Mouse (Mus musculus): ENCODE data around the gene Fuca1. TPM values are rescaled to one million over a fixed set of nuclear protein-coding genes. Genes with fewer than 3 reads are reported as not detected.
A peak's percentile ranks its signal among the peaks of the same experiment; 100 is the strongest.

Fuca1 gene
- polyA plus RNA-seq, 1 experiment: 29.8 TPM

- no peak overlapping the region for H3ac ChIP-seq (ENCODE audit: control insufficient read depth, insufficient read length)
- H3K4me3 ChIP-seq: peak overlapping the region; percentile 97
- H3K4me2 ChIP-seq (ENCODE audit: low read depth): peak overlapping the region; percentile 99
- H3K36me3 ChIP-seq (ENCODE audit: control insufficient read depth, insufficient read depth): peaks cover 5% of the 10 kb centered on the region
- no peaks in the 10 kb centered on the region for H3K79me2 ChIP-seq (ENCODE audit: control insufficient read depth, insufficient read depth)
- TF ChIP-seq MAX (IDR thresholded peaks at IDR 0.05; ENCODE audit: low read depth) (no peak), POLR2AphosphoS2 (IDR thresholded peaks at IDR 0.05; ENCODE audit: insufficient read length, low read depth) (peak; percentile 30)
- H3K27me3 ChIP-seq (ENCODE audit: control insufficient read depth, insufficient read depth, insufficient read length): no peaks in the 10 kb centered on the region
Observed at GRCm38 (mm10) chr4:135962198-135962597, 41.7 kb downstream of the Fuca1 start.

DNA sequence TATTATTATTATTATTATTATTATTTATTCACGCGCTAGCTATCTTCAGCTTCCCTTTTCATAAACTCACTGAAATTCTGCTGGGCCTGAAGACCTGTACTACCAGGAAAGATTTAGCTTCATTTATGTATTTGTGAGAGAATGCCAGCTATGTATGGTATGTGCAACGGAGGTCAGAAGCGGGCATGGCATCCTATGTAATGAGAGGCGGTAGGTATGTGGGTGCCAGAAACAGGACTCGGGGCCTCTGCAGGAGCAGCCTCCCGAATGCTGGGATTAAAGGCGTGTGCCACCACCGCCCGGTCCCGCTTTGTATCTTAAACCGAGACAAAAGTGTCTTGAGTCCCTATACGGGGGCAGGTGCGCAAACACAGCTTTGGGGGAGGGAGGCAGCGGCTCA, 42.4 kb downstream of the Fuca1 start:
- Histone ChIP-seq H3K4me3 (peak overlapping the region; percentile 97), H3K36me3 (ENCODE audit: control insufficient read depth, insufficient read depth) (peaks cover 5% of the 10 kb centered on the region), H3K27me3 (ENCODE audit: control insufficient read depth, insufficient read depth, insufficient read length) (no peaks in the 10 kb centered on the region), H3K79me2 (ENCODE audit: control insufficient read depth, insufficient read depth) (no peaks in the 10 kb centered on the region), H3ac (ENCODE audit: control insufficient read depth, insufficient read length) (peak overlapping the region; percentile 68), H3K4me2 (ENCODE audit: low read depth) (peak overlapping the region; percentile 99)
- TF ChIP-seq POLR2AphosphoS2 (IDR thresholded peaks at IDR 0.05; ENCODE audit: insufficient read length, low read depth): no peak
- TF ChIP-seq CEBPB (IDR thresholded peaks at IDR 0.05; ENCODE audit: insufficient read depth, poor library complexity, severe bottlenecking): no peak
- no peak for TF ChIP-seq TCF12 (IDR thresholded peaks at IDR 0.05; ENCODE audit: insufficient read depth, poor library complexity, severe bottlenecking)
- TF ChIP-seq SRF (IDR thresholded peaks at IDR 0.05; ENCODE audit: control insufficient read depth, insufficient read length, low read depth): no peak
- no peak for TF ChIP-seq MYOD1 (IDR thresholded peaks at IDR 0.05; ENCODE audit: control insufficient read depth in 1 of 3, insufficient read length in 2 of 3, low read depth in 2 of 3)
- TF ChIP-seq POLR2A (IDR thresholded peaks at IDR 0.05; ENCODE audit: insufficient read length, low read depth): no peak
- TF ChIP-seq USF1 (IDR thresholded peaks at IDR 0.05; ENCODE audit: low read depth): no peak
- no peak for TF ChIP-seq TCF3 (IDR thresholded peaks at IDR 0.05; ENCODE audit: insufficient read length, low read depth)
- TF ChIP-seq MAX (IDR thresholded peaks at IDR 0.05; ENCODE audit: low read depth): no peak
- TF ChIP-seq E2F4 (IDR thresholded peaks at IDR 0.05; ENCODE audit: insufficient read depth): no peak
- TF ChIP-seq REST (IDR thresholded peaks at IDR 0.05; ENCODE audit: insufficient read depth, insufficient read length): no peak
- TF ChIP-seq MYOG (IDR thresholded peaks at IDR 0.05; ENCODE audit: control insufficient read depth in 1 of 3, insufficient read depth in 1 of 3, insufficient read length in 2 of 3, low read depth in 2 of 3): no peak

DNA sequence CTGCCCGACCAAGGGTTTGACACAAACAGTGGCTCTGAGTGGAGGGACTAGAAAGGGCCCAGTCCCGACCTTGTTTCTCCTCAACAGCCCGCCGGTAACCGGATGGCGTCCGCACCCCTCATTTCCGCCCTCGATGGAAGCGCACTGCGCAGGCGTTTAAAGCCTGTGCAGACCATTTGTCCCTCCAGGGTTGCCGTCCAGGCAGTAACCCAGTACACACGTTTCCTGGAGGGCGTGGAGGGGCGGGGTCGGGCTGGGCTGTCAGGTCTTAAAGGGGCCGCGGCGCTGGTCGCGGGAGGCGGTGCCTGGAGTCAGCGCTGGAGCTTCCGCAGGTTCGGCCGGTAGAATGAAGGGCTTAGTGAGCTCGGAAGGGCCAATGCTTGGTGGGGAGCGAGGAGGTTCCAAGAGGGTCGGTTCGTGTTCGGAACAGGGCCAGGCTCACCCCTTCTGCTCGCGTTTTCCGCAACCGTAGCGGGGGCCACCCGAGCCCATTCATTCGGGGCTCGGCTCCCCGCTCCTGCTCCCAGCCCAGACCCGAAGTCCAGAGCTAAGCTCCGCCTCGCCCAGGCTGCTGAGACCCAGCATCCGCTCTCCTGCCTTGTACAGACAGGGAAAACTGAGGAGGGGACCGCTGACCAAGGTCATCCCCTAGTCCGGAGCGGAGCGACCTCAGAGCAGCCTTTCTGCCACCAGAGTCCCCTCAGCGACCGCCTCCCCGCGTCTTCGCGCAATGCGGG, 43.1 kb downstream of the Fuca1 start, which contains the start of gene Gale:
Gale (plus strand) TSS at position 271 of the 737 bp plus-strand sequence.
- no peak for TF ChIP-seq CEBPB (IDR thresholded peaks at IDR 0.05; ENCODE audit: insufficient read depth, poor library complexity, severe bottlenecking)
- TF ChIP-seq POLR2A (IDR thresholded peaks at IDR 0.05; ENCODE audit: insufficient read length, low read depth): peak; percentile 90
- TF ChIP-seq MYOG (IDR thresholded peaks at IDR 0.05; ENCODE audit: control insufficient read depth in 1 of 3, insufficient read depth in 1 of 3, insufficient read length in 2 of 3, low read depth in 2 of 3): no peak
- no peak for TF ChIP-seq E2F4 (IDR thresholded peaks at IDR 0.05; ENCODE audit: insufficient read depth)
- peak; percentile 77 for TF ChIP-seq POLR2AphosphoS2 (IDR thresholded peaks at IDR 0.05; ENCODE audit: insufficient read length, low read depth)
- TF ChIP-seq USF1 (IDR thresholded peaks at IDR 0.05; ENCODE audit: low read depth): no peak
- no peak for TF ChIP-seq MYOD1 (IDR thresholded peaks at IDR 0.05; ENCODE audit: control insufficient read depth in 1 of 3, insufficient read length in 2 of 3, low read depth in 2 of 3)
- peaks cover 5% of the 10 kb centered on the region for H3K36me3 ChIP-seq (ENCODE audit: control insufficient read depth, insufficient read depth)
- H3K4me3 ChIP-seq: peak within 1 kb of the TSS; percentile 97

DNA sequence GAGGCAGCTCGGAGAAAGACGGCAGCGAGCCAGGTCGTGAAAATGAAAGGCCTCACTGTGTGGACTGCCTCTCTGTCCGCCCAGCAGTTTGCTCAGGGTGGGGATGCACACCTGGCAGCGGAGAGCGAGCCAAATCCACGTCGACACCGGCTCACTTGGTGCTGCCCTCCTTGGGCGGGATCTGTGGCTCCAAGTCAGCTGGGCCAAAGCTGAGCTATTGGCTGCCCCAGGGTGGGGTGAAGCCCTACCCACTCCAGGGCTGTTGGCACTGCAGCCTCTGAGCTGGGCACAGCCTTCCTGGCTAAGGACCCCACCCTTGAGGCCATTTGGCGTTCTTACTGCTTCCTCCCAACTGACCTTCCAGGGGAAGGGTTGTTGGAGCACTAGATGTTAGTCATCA, 43.9 kb downstream of the Fuca1 start:
- H3K36me3 ChIP-seq (ENCODE audit: control insufficient read depth, insufficient read depth): peaks cover 5% of the 10 kb centered on the region
- H3K27me3 ChIP-seq (ENCODE audit: control insufficient read depth, insufficient read depth, insufficient read length): no peaks in the 10 kb centered on the region
- H3K4me3 ChIP-seq: peak overlapping the region; percentile 97
- H3ac ChIP-seq (ENCODE audit: control insufficient read depth, insufficient read length): peak overlapping the region; percentile 68
- TF ChIP-seq SRF (IDR thresholded peaks at IDR 0.05; ENCODE audit: control insufficient read depth, insufficient read length, low read depth): peak; percentile 53
- TF ChIP-seq POLR2A (IDR thresholded peaks at IDR 0.05; ENCODE audit: insufficient read length, low read depth): peak; percentile 96
- TF ChIP-seq MYOD1 (IDR thresholded peaks at IDR 0.05; ENCODE audit: control insufficient read depth in 1 of 3, insufficient read length in 2 of 3, low read depth in 2 of 3): peak in 2 of 3 experiments; percentile 71 to 90
- no peak for TF ChIP-seq REST (IDR thresholded peaks at IDR 0.05; ENCODE audit: insufficient read depth, insufficient read length)
- no peak for TF ChIP-seq E2F4 (IDR thresholded peaks at IDR 0.05; ENCODE audit: insufficient read depth)
- peak in 2 of 3 experiments; percentile 67 to 73 for TF ChIP-seq MYOG (IDR thresholded peaks at IDR 0.05; ENCODE audit: control insufficient read depth in 1 of 3, insufficient read depth in 1 of 3, insufficient read length in 2 of 3, low read depth in 2 of 3)
- no peak for TF ChIP-seq TCF12 (IDR thresholded peaks at IDR 0.05; ENCODE audit: insufficient read depth, poor library complexity, severe bottlenecking)
- no peak for TF ChIP-seq TCF3 (IDR thresholded peaks at IDR 0.05; ENCODE audit: insufficient read length, low read depth)
- no peak for TF ChIP-seq MAX (IDR thresholded peaks at IDR 0.05; ENCODE audit: low read depth)
- TF ChIP-seq POLR2AphosphoS2 (IDR thresholded peaks at IDR 0.05; ENCODE audit: insufficient read length, low read depth): peak; percentile 98
- no peak for TF ChIP-seq CEBPB (IDR thresholded peaks at IDR 0.05; ENCODE audit: insufficient read depth, poor library complexity, severe bottlenecking)
- TF ChIP-seq USF1 (IDR thresholded peaks at IDR 0.05; ENCODE audit: low read depth): no peak
- peak overlapping the region; percentile 95 for H3K4me2 ChIP-seq (ENCODE audit: low read depth)
- H3K79me2 ChIP-seq (ENCODE audit: control insufficient read depth, insufficient read depth): no peaks in the 10 kb centered on the region

More for the DNA sequence above, 43.1 kb downstream of the Fuca1 start, which contains the start of gene Gale:
- Histone ChIP-seq H3K4me2 (ENCODE audit: low read depth) (peak within 1 kb of the TSS; percentile 99), H3ac (ENCODE audit: control insufficient read depth, insufficient read length) (peak within 1 kb of the TSS; percentile 68), H3K79me2 (ENCODE audit: control insufficient read depth, insufficient read depth) (no peaks in the 10 kb centered on the region), H3K27me3 (ENCODE audit: control insufficient read depth, insufficient read depth, insufficient read length) (no peaks in the 10 kb centered on the region)

DNA sequence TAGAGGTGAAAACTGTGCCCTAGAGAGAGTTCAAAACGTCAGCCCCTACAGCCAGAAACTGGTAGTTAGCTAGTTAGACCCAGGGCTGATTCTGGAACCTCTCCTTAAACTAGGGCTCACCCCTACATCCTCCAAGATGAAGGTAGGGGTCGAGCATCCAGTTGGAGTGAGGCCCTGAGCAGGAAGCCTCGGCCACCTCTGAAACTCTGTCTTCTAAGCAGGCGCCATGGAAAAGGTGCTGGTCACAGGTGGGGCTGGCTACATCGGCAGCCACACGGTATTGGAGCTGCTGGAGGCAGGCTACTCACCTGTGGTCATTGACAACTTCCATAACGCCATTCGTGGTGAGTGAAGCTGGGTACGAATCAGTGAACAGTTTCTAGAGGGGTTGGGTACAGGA, 44.6 kb downstream of the Fuca1 start:
- Histone ChIP-seq H3K27me3 (ENCODE audit: control insufficient read depth, insufficient read depth, insufficient read length) (no peaks in the 10 kb centered on the region), H3K79me2 (ENCODE audit: control insufficient read depth, insufficient read depth) (no peaks in the 10 kb centered on the region), H3ac (ENCODE audit: control insufficient read depth, insufficient read length) (no peak overlapping the region), H3K4me2 (ENCODE audit: low read depth) (peak overlapping the region; percentile 95), H3K4me3 (peak overlapping the region; percentile 97), H3K36me3 (ENCODE audit: control insufficient read depth, insufficient read depth) (peaks cover 2% of the 10 kb centered on the region)
- TF ChIP-seq MYOG (IDR thresholded peaks at IDR 0.05; ENCODE audit: control insufficient read depth in 1 of 3, insufficient read depth in 1 of 3, insufficient read length in 2 of 3, low read depth in 2 of 3) (no peak), USF1 (IDR thresholded peaks at IDR 0.05; ENCODE audit: low read depth) (no peak), E2F4 (IDR thresholded peaks at IDR 0.05; ENCODE audit: insufficient read depth) (no peak), TCF3 (IDR thresholded peaks at IDR 0.05; ENCODE audit: insufficient read length, low read depth) (no peak), REST (IDR thresholded peaks at IDR 0.05; ENCODE audit: insufficient read depth, insufficient read length) (no peak), SRF (IDR thresholded peaks at IDR 0.05; ENCODE audit: control insufficient read depth, insufficient read length, low read depth) (no peak), POLR2AphosphoS2 (IDR thresholded peaks at IDR 0.05; ENCODE audit: insufficient read length, low read depth) (no peak), POLR2A (IDR thresholded peaks at IDR 0.05; ENCODE audit: insufficient read length, low read depth) (no peak), MAX (IDR thresholded peaks at IDR 0.05; ENCODE audit: low read depth) (no peak), CEBPB (IDR thresholded peaks at IDR 0.05; ENCODE audit: insufficient read depth, poor library complexity, severe bottlenecking) (no peak), TCF12 (IDR thresholded peaks at IDR 0.05; ENCODE audit: insufficient read depth, poor library complexity, severe bottlenecking) (no peak), MYOD1 (IDR thresholded peaks at IDR 0.05; ENCODE audit: control insufficient read depth in 1 of 3, insufficient read length in 2 of 3, low read depth in 2 of 3) (no peak)

All from myocyte (in vitro differentiated cells).